Mouse (Mus musculus): ENCODE data around the gene Rabgap1. TPM values are rescaled to one million over a fixed set of nuclear protein-coding genes. Genes with fewer than 3 reads are reported as not detected.

Gene Rabgap1
- polyA plus RNA-seq (2015; fragmentation: Nextera tagmentation; extraction: Ambion mirVana) = 6.1 and 6.3 TPM in 2 replicates

- peak within 1 kb of the TSS; percentile 74 for H3K4me3 ChIP-seq (replicated peaks)
- no peaks in the 10 kb centered on the region for H3K36me3 ChIP-seq (replicated peaks)
- H3K4me1 ChIP-seq (replicated peaks) = peaks cover 29% of the 10 kb centered on the region
- no peaks in the 10 kb centered on the region for H3K27me3 ChIP-seq
- ATAC-seq (ENCODE audit: insufficient read depth) = peak; percentile 99
- WGBS (ENCODE audit: insufficient replicate concordance) = under 1% methylated on average over 51 of the region's 51 CpGs
- peak within 1 kb of the TSS; percentile 79 for H3K9ac ChIP-seq
- H3K9me3 ChIP-seq (replicated peaks) = no peaks in the 10 kb centered on the region
- H3K27ac ChIP-seq (replicated peaks) = peak within 1 kb of the TSS; percentile 93
- H3K4me2 ChIP-seq = peak within 1 kb of the TSS; percentile 85
Measured at GRCm38 (mm10) chr2:37442611-37443591, at the start of gene Rabgap1, which contains the start of the genes Zbtb26 and Zbtb6. TSS of gene Rabgap1 (plus strand) at chr2:37443279. TSS of gene Zbtb26 (minus strand) at chr2:37443135. TSS of gene Zbtb6 (minus strand) at chr2:37443171.

- ATAC-seq (ENCODE audit: insufficient read depth) = no peak
- H3K27me3 ChIP-seq = no peaks in the 10 kb centered on the region
- no peak overlapping the region for H3K4me2 ChIP-seq
- H3K4me3 ChIP-seq (replicated peaks) = no peak overlapping the region
- H3K9me3 ChIP-seq (replicated peaks) = no peaks in the 10 kb centered on the region
- H3K4me1 ChIP-seq (replicated peaks) = no peaks in the 10 kb centered on the region
- H3K9ac ChIP-seq = no peak overlapping the region
- WGBS (ENCODE audit: insufficient replicate concordance) = 38% methylated on average over 1 of the region's 1 CpGs
- H3K27ac ChIP-seq (replicated peaks) = no peak overlapping the region
- H3K36me3 ChIP-seq (replicated peaks) = peaks cover 36% of the 10 kb centered on the region
Measured at GRCm38 (mm10) chr2:37395539-37395938, 47.5 kb upstream of the Rabgap1 start.

DNA sequence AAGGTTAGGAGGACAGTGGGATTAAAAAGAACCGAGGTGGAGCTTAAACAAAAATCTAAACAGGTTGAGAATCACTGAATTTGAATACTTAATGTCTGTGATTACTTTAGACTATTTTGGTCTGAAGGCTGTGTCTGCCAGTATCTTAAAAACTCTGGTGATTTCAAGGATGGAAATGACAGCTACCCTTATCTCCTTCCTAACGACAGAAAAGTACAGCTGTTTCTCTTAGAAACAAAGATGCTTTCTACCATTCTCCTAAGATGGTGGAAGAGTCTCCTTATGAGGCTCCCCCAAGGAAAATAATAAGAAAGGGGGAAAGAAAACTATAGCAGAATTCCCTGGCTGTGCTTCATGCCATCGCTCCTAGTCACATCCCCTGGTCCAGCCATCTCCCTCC is 21.2 kb upstream of the Rabgap1 start:
- peak overlapping the region; percentile 99 for H3K9ac ChIP-seq
- no peaks in the 10 kb centered on the region for H3K36me3 ChIP-seq (replicated peaks)
- no peak for ATAC-seq (ENCODE audit: insufficient read depth)
- H3K4me1 ChIP-seq (replicated peaks) = peaks cover 28% of the 10 kb centered on the region
- H3K9me3 ChIP-seq (replicated peaks) = no peaks in the 10 kb centered on the region
- peak overlapping the region; percentile 81 for H3K4me2 ChIP-seq
- WGBS (ENCODE audit: insufficient replicate concordance) = 7% methylated on average over 3 of the region's 3 CpGs
- no peaks in the 10 kb centered on the region for H3K27me3 ChIP-seq
- peak overlapping the region; percentile 97 for H3K27ac ChIP-seq (replicated peaks)
- peak overlapping the region; percentile 100 for H3K4me3 ChIP-seq (replicated peaks)

DNA sequence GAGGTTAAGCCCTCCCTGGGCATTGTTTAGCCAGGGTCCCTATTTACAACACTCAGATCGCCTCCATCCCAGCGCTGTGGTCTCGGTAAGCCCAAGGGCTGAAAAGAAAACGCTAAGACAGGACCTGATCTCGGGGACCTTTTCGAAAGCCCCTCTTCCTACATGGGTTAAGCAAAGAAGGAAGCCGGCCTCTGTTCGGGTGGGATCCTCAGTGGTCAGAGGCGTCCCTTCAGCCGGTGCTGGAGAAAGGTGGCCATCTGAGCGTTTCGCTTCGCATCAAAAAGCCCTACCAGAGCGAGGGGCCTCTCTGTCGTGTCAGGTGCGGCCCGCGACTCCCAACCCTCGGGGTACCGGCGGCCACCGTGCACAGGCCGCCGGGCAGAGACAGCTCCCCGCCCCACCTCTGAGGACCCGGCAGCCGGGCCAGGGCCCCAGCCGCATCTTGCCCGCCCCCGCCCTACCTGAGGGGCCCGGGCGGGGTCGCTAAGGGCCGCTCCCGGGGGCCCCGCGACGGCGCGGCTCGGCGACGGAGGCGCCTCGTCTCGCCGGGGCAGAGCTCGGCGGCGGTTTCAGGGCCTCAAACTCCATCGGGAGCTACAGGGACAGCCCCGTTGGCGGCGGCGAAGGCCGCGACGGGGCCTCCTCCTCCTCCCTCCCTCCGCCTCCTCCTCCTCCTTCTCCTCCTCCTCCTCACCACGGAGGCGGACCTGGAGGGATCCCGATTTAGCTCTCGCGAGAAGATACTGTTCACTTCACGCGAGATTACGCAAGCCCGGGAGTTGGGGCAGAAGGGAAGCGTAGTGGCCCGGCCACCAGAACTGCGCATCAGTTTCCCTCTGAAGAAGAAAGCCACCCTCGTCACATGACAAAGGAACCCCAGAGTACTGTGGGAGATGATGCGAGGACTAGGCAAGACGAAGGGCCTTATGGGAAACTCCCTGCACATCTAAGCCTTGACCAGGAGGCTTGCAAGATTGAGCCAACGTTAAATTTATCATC is 20.5 kb upstream of the Rabgap1 start, which contains the start of gene Rc3h2:
Gene Rc3h2, minus strand, starts transcription at position 598 of the 999 bp plus-strand sequence.
- Histone ChIP-seq H3K27me3 (no peaks in the 10 kb centered on the region), H3K36me3 (replicated peaks) (peaks cover under 1% of the 10 kb centered on the region), H3K9ac (peak within 1 kb of the TSS; percentile 99), H3K4me1 (replicated peaks) (peaks cover 28% of the 10 kb centered on the region), H3K4me2 (peak within 1 kb of the TSS; percentile 81), H3K9me3 (replicated peaks) (no peaks in the 10 kb centered on the region), H3K27ac (replicated peaks) (peak within 1 kb of the TSS; percentile 97), H3K4me3 (replicated peaks) (peak within 1 kb of the TSS; percentile 100)
- WGBS (ENCODE audit: insufficient replicate concordance) = under 1% methylated on average over 74 of the region's 75 CpGs
- peak; percentile 95 for ATAC-seq (ENCODE audit: insufficient read depth)

DNA sequence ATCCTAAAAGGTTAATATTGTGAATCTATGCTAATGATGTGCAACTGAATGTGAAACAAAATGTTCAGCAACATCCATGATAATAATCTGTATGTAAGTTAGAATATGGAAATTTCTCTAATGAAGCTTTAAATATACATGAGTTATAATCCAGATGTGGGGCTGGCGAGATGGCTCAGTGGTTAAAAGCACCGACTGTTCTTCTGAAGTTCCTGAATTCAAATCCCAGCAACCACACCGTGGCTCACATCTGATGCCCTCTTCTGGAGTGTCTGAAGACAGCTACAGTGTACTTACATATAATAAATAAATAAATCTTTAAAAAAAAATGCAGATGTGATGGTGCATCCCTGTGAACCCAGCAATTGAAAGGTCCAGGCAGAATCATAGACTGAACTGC is 19.4 kb upstream of the Rabgap1 start:
- 42% methylated on average over 3 of the region's 3 CpGs for WGBS (ENCODE audit: insufficient replicate concordance)
- Histone ChIP-seq H3K4me1 (replicated peaks) (peaks cover 28% of the 10 kb centered on the region), H3K9ac (no peak overlapping the region)

DNA sequence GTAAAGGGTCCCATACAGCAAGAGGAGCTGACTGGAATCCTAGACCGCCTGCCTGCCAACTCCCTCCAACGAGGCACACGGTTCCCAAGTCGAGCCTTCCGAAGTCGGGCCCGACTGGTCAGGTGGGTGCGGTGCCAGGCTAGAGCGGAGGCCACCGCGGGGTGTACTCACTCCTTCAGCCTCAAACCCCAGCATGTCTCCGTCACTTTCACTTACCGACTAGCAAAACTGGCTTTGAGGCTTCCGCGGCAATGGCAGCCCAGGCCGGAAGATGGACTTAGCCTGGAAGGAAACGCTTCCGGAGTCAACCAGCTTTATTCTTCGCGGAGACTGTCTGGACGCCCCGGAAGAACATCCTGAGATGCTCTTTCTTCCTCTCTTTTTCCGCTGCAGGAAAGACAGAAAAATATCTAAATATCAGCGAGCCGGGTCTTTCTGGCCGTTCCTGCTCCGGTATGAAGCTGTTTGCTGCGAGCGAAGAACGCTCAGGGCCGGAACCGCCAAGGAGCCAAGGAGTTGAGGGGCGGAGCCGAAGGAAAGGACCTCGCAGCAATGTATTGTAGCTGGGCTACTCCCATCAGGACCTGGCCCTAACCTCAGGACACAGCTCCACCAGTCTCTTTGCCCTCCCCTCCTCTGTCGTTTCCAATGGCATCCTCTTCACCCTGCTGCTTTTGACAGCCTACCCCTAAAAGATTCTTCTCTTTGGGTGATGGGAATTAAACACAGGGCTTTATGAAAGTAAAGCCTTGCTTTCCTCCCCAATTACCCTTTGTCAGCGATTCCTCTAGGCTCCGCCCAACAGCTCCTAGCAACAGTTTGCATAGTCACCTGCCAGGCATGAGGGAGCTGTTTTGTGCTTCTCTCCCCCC is 12.2 kb upstream of the Rabgap1 start:
- under 1% methylated on average over 38 of the region's 38 CpGs for WGBS (ENCODE audit: insufficient replicate concordance)
- Histone ChIP-seq H3K9me3 (replicated peaks) (no peaks in the 10 kb centered on the region), H3K4me2 (peak overlapping the region; percentile 78), H3K36me3 (replicated peaks) (peaks cover 17% of the 10 kb centered on the region), H3K9ac (peak overlapping the region; percentile 70), H3K27ac (replicated peaks) (peak overlapping the region; percentile 94), H3K4me1 (replicated peaks) (peaks cover 21% of the 10 kb centered on the region), H3K27me3 (no peaks in the 10 kb centered on the region), H3K4me3 (replicated peaks) (peak overlapping the region; percentile 83)
- peak; percentile 96 for ATAC-seq (ENCODE audit: insufficient read depth)

More for the DNA sequence above, 19.4 kb upstream of the Rabgap1 start:
- Histone ChIP-seq H3K36me3 (replicated peaks) (peaks cover 6% of the 10 kb centered on the region), H3K27me3 (no peaks in the 10 kb centered on the region), H3K4me2 (peak overlapping the region; percentile 23), H3K27ac (replicated peaks) (no peak overlapping the region), H3K9me3 (replicated peaks) (no peaks in the 10 kb centered on the region), H3K4me3 (replicated peaks) (no peak overlapping the region)
- no peak for ATAC-seq (ENCODE audit: insufficient read depth)

DNA sequence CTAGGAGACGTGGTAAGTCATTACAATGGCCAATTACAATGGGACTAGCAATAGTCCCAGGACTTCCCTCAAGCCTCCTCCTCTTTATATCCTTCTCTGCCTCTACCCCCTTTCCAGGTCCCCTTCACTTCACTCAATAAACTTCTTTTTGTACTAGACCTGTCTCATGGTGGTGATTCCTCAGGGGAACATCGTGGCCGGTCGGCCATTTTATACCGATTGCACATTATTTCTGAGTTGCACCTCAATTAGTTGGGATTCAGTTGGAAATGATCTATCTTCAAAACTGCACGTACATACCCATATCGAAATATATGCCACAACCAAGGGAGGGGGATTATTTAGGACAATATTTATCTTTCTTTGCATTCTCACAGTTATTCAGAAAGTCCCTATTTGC is 11.5 kb upstream of the Rabgap1 start:
- Histone ChIP-seq H3K4me3 (replicated peaks) (peak overlapping the region; percentile 83), H3K27me3 (no peaks in the 10 kb centered on the region), H3K9me3 (replicated peaks) (no peaks in the 10 kb centered on the region), H3K36me3 (replicated peaks) (peaks cover 17% of the 10 kb centered on the region), H3K4me2 (peak overlapping the region; percentile 78), H3K9ac (peak overlapping the region; percentile 70), H3K27ac (replicated peaks) (peak overlapping the region; percentile 94), H3K4me1 (replicated peaks) (peaks cover 21% of the 10 kb centered on the region)
- ATAC-seq (ENCODE audit: insufficient read depth) = no peak
- 26% methylated on average over 7 of the region's 7 CpGs for WGBS (ENCODE audit: insufficient replicate concordance)

DNA sequence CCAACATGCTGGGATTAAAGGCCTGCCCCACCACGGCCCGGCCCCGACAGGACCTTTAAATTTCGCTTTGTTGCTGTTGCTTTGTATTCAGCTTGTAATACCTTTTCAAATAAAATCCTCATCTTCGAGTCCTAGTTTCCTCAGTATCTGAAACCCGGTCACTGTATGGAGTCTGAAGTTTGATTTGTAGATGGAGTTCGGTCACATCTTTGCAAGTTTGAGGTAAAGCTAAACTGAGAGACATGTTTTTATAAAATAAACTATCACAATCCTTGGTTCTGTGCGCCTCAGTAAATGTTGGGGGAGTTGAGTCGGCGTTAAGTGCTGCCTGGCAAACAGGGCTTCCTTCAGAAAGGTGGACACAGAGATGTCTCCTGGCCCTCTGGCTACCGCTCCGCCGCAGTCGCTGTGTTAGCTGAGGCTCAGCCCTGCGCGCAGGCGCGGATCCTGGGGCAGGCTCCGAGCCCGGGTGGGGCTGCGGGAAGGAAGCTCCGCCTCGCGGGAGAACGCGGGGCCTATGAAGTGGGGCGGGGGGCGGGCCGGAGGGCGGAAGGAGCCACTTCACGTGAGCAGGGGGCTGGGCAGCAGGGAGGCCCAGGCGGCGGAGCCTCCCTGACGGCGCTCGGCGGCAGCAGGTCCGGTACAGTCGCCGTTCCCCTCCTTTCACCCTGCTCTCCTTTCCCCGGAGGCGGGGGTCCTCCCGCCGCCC is 8.7 kb downstream of the Rabgap1 start:
- Histone ChIP-seq H3K9me3 (replicated peaks) (no peaks in the 10 kb centered on the region), H3K36me3 (replicated peaks) (no peaks in the 10 kb centered on the region), H3K27me3 (no peaks in the 10 kb centered on the region), H3K9ac (peak overlapping the region; percentile 85), H3K4me3 (replicated peaks) (peak overlapping the region; percentile 85), H3K4me2 (peak overlapping the region; percentile 87), H3K27ac (replicated peaks) (peak overlapping the region; percentile 74), H3K4me1 (replicated peaks) (peaks cover 28% of the 10 kb centered on the region)
- WGBS (ENCODE audit: insufficient replicate concordance) = 6% methylated on average over 44 of the region's 44 CpGs
- peak; percentile 99 for ATAC-seq (ENCODE audit: insufficient read depth)

DNA sequence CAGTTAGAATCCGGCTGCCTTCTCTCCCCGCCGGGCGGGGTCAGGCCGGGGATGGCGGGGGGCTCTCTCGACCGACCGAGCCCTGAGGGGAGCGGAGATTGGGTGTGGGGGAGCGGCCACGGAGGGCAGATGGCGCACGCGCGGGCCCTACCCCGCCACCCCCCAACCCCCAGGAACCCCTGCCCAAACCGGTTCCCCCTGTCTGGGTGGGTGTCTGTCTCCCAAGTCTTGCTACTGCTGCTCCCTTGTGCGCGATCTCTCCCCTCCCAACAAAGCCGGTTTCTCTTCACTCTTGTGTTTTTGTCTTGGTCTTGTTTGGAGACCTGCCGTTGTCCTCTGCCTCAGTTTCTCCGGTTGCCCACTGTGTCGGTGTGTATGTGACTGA is 9.3 kb downstream of the Rabgap1 start:
- peak overlapping the region; percentile 85 for H3K4me3 ChIP-seq (replicated peaks)
- no peaks in the 10 kb centered on the region for H3K9me3 ChIP-seq (replicated peaks)
- H3K27ac ChIP-seq (replicated peaks) = peak overlapping the region; percentile 73
- ATAC-seq (ENCODE audit: insufficient read depth) = peak; percentile 62
- peaks cover 28% of the 10 kb centered on the region for H3K4me1 ChIP-seq (replicated peaks)
- no peaks in the 10 kb centered on the region for H3K27me3 ChIP-seq
- peak overlapping the region; percentile 87 for H3K4me2 ChIP-seq
- no peaks in the 10 kb centered on the region for H3K36me3 ChIP-seq (replicated peaks)
- under 1% methylated on average over 24 of the region's 24 CpGs for WGBS (ENCODE audit: insufficient replicate concordance)
- peak overlapping the region; percentile 85 for H3K9ac ChIP-seq

Data from liver, embryonic 15.5 days (tissue).